Mouse (Mus musculus) forebrain, embryonic 10.5 days (tissue): ENCODE measurements around the gene Fam228a. TPM values are rescaled to one million over a fixed set of nuclear protein-coding genes. Genes with fewer than 3 reads are reported as not detected.

Source experiments
- DNase-seq: peaks from one replicate; pipeline ENCODE4 v3.0.0-alpha.2; 2017; ENCODE audit warnings: low spot score; ENCODE audit errors: extremely low spot score
- H3K27ac ChIP-seq: fragments of 300-500 bp; sonication (generic); 2 replicates; pipeline ENCODE4 v1.5.1; 2016; ENCODE audit warnings: mild to moderate bottlenecking
- H3K27me3 ChIP-seq: fragments of 300-500 bp; sonication (generic); 2 replicates; pipeline ENCODE4 v1.6.1; 2016; ENCODE audit warnings: mild to moderate bottlenecking; ENCODE audit not compliant: poor library complexity, severe bottlenecking
- H3K36me3 ChIP-seq: fragments of 300-500 bp; sonication (generic); replicated peaks from 2 replicates; pipeline ENCODE4 v1.6.1; 2016; ENCODE audit warnings: mild to moderate bottlenecking, moderate library complexity
- H3K4me1 ChIP-seq: fragments of 300-500 bp; sonication (generic); 2 replicates; pipeline ENCODE4 v1.6.1; 2016
- H3K4me3 ChIP-seq: fragments of 300-500 bp; sonication (generic); 2 replicates; pipeline ENCODE4 v1.5.1; 2016; ENCODE audit warnings: mild to moderate bottlenecking, moderate library complexity
- H3K9me3 ChIP-seq: fragments of 300-500 bp; sonication (generic); 2 replicates; pipeline ENCODE4 v1.6.1; 2016; ENCODE audit warnings: mild to moderate bottlenecking, moderate library complexity
- WGBS: fragments of 180-500 bp; shearing (Covaris S2); methylation state at CpG from one replicate; pipeline ENCODE4 v1.1.7; 2016; 5-methylcytosine and 5-hydroxymethylcytosine counted together
- polyA plus RNA-seq: library from polyadenylated mRNA; unstranded; fragments of >200 nt; fragmentation: Nextera tagmentation; extraction: Ambion mirVana; gene quantifications from 2 replicates; pipeline ENCODE4 v1.2.1, GENCODE M21; 2016

Gene Fam228a
- polyA plus RNA-seq, 1 experiment from 2014 or later, result 0.35 TPM

GRCm38 (mm10) chr12:4665675-4666037 lies 72.6 kb downstream of the Fam228a start:
- no peak for DNase-seq
- WGBS, result 95% methylated on average over 5 of the region's 5 CpGs
- Histone ChIP-seq H3K27me3 (no peaks in the 10 kb centered on the region), H3K4me1 (peaks cover 7% of the 10 kb centered on the region), H3K27ac (no peak overlapping the region), H3K36me3 (peaks cover 14% of the 10 kb centered on the region), H3K4me3 (no peak overlapping the region), H3K9me3 (no peaks in the 10 kb centered on the region)

- Histone ChIP-seq H3K9me3 (no peaks in the 10 kb centered on the region), H3K27me3 (no peaks in the 10 kb centered on the region), H3K27ac (no peak overlapping the region), H3K36me3 (peaks cover 14% of the 10 kb centered on the region), H3K4me3 (no peak overlapping the region), H3K4me1 (peaks cover 7% of the 10 kb centered on the region)
- 85% methylated on average over 7 of the region's 7 CpGs for WGBS
- no peak for DNase-seq
These were observed 73.1 kb downstream of the Fam228a start for GRCm38 (mm10) chr12:4664929-4665674.

Other genes starting within 250 kb of the Fam228a start
- 13.8 and 14.5 TPM in 2 replicates for gene Itsn2, start 145.8 kb downstream of the Fam228a start, polyA plus RNA-seq
- gene Gm3625, start 145.5 kb downstream of the Fam228a start, polyA plus RNA-seq, result not detected in 2 replicates
- 2.0 and 3.2 TPM in 2 replicates for gene Pfn4, start 30.6 kb upstream of the Fam228a start, polyA plus RNA-seq
- gene Fam228b, start 30.8 kb upstream of the Fam228a start, polyA plus RNA-seq, result 2.1 and 2.9 TPM in 2 replicates
- gene Sf3b6, start 79.1 kb upstream of the Fam228a start, polyA plus RNA-seq, result 331 and 332 TPM in 2 replicates
- 4.3 and 6.2 TPM in 2 replicates for gene Fkbp1b, start 103.2 kb upstream of the Fam228a start, polyA plus RNA-seq
- 28.6 and 29.3 TPM in 2 replicates for gene Wdcp, start 104.9 kb upstream of the Fam228a start, polyA plus RNA-seq
- gene Mfsd2b, start 135.9 kb upstream of the Fam228a start, polyA plus RNA-seq, result 3.7 and 4.8 TPM in 2 replicates
- gene Ubxn2a, start 169.3 kb upstream of the Fam228a start, polyA plus RNA-seq, result 22.1 and 25.4 TPM in 2 replicates
- gene Atad2b, start 178.9 kb upstream of the Fam228a start, polyA plus RNA-seq, result 11.3 and 12.7 TPM in 2 replicates